Mouse (Mus musculus): ENCODE results near the gene Olfr58.

GRCm38 (mm10) chr9:19803000-19803399, 22.9 kb downstream of the Olfr58 start:
- no peak for TF ChIP-seq TAL1 (IDR thresholded peaks at IDR 0.05; ENCODE audit: low read length)
- TF ChIP-seq GATA1 (IDR thresholded peaks at IDR 0.05; ENCODE audit: low read length) = no peak

All from erythroblast, embryonic 14.5 days (primary cell).